Comparison of ENCODE assay signal across 8 mouse cellular contexts in the genomic region with DNA sequence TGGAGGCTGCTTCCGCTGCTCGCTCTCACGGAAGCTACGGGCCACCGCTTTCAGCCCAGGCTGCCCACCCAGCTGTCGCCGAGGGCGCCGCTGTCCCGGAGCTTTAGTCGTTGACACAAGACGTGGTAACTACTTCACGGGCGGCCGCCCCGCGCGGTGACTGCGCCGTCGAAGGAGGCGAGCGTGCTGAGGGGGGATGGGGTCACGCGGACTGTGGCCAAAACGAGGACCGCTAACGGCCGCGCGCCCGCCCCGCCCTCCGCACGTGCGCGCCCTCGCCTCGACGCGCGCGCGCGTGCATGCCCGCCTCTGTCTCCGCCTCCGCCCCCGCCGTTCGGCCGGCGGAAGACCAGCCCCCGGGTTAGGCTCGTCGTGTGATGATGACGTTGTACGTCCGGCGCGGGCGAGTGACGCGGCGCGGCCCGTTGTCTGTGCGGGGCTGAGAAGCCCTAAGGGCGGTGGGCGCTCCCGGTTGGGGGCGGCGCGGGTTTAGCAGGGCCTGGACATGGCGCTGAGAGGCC. TPM values are rescaled to one million over a fixed set of nuclear protein-coding genes. Genes with fewer than 3 reads are reported as not detected.
DNase-seq lines count a peak whose midpoint lies in the region; ATAC-seq and TF ChIP-seq lines count a peak whose summit lies in the region.

A gene (minus strand): TSS at position 234 of the 521 bp plus-strand sequence.
A gene (plus strand): TSS at position 367 of the 521 bp plus-strand sequence.

- in situ Hi-C loops in ES-E14 (cut with MboI; ENCODE audit: low sequenced_read_pairs in 2 of 2, unreplicated experiment in 2 of 2), result loop anchor here in 1 of 2 experiments (10.0 kb wide), 1 partner anchor 64 kb away; no protein-coding TSS in a partner anchor

- peak within 1 kb of the TSS; percentile 92 for H3K4me2 ChIP-seq in forebrain, embryonic 14.5 days (ENCODE audit: low read length)
- H3K4me2 ChIP-seq in liver, postnatal 0 days (ENCODE audit: low read depth, low read length), result peak within 1 kb of the TSS; percentile 84
- peak within 1 kb of the TSS; percentile 91 for H3K4me2 ChIP-seq in neural tube, embryonic 13.5 days

- peaks cover 27% of the 10 kb centered on the region for H3K36me3 ChIP-seq in ES-E14 (ENCODE audit: control insufficient read depth, insufficient read depth, low read length, poor library complexity, severe bottlenecking)
- H3K36me3 ChIP-seq in forebrain, embryonic 14.5 days (ENCODE audit: control insufficient read depth, insufficient read depth, low read length), result peaks cover 34% of the 10 kb centered on the region
- H3K36me3 ChIP-seq in liver, postnatal 0 days (replicated peaks; ENCODE audit: insufficient read depth, low read length), result peaks cover 28% of the 10 kb centered on the region
- H3K36me3 ChIP-seq in neural tube, embryonic 13.5 days, result peaks cover 36% of the 10 kb centered on the region

- DNase-seq in ES-E14 (ENCODE audit: low read depth, low spot score), result peak; percentile 83
- DNase-seq in cerebellum, adult 11 months, result peak; percentile 95
- DNase-seq in forebrain, embryonic 14.5 days (ENCODE audit: low spot score), result peak; percentile 96
- DNase-seq in heart, postnatal 14 days, result peak; percentile 97 to 99
- peak; percentile 95 for DNase-seq in layer of hippocampus, adult 11-12 months (ENCODE audit: low spot score)
- peak; percentile 98 for DNase-seq in liver, postnatal 0 days
- peak; percentile 79 for DNase-seq in telencephalon, adult 2 months (ENCODE audit: low read depth, low spot score)

- peak within 1 kb of the TSS; percentile 91 for H3K9ac ChIP-seq in ES-E14 (ENCODE audit: insufficient read depth, low read depth, low read length, poor library complexity, severe bottlenecking)
- H3K9ac ChIP-seq in forebrain, embryonic 14.5 days (ENCODE audit: low read length), result peak within 1 kb of the TSS; percentile 99
- peak within 1 kb of the TSS; percentile 96 for H3K9ac ChIP-seq in liver, postnatal 0 days (replicated peaks)
- peak within 1 kb of the TSS; percentile 97 for H3K9ac ChIP-seq in neural tube, embryonic 13.5 days

- under 1% methylated on average over 75 of the region's 75 CpGs for WGBS in forebrain, embryonic 14.5 days
- 3% methylated on average over 75 of the region's 75 CpGs for WGBS in liver, postnatal 0 days (ENCODE audit: insufficient replicate concordance)
- under 1% methylated on average over 75 of the region's 75 CpGs for WGBS in neural tube, embryonic 13.5 days

- H3K4me1 ChIP-seq in ES-E14 (ENCODE audit: control insufficient read depth in 2 of 2, insufficient read depth in 2 of 2, low read length in 2 of 2, poor library complexity in 1 of 2), result no peaks in the 10 kb centered on the region; a peak in 1 of 4 replicates
- H3K4me1 ChIP-seq in forebrain, embryonic 14.5 days (ENCODE audit: control insufficient read depth, insufficient read depth, low read length), result peaks cover 8% of the 10 kb centered on the region
- peaks cover 14% of the 10 kb centered on the region; the same call in 1 of the 2 replicates for H3K4me1 ChIP-seq in liver, postnatal 0 days (ENCODE audit: insufficient read depth)
- peaks cover 23% of the 10 kb centered on the region for H3K4me1 ChIP-seq in neural tube, embryonic 13.5 days (replicated peaks)

- ATAC-seq in forebrain, embryonic 14.5 days, result peak; percentile 95
- ATAC-seq in liver, postnatal 0 days, result peak; percentile 95
- peak; percentile 91 for ATAC-seq in neural tube, embryonic 13.5 days (ENCODE audit: low read depth)

- intact Hi-C loops in heart, postnatal 14 days (cut with DNase I), result loop anchor here (5.0 kb wide), 1 partner anchor 34 kb away; a partner anchor contains a TSS

- no peak for TF ChIP-seq EP300 in liver, postnatal 0 days (IDR thresholded peaks at IDR 0.05; ENCODE audit: low read depth)

- peak within 1 kb of the TSS; percentile 7; the same call in 1 of the 2 replicates for H3K27ac ChIP-seq in ES-E14 (ENCODE audit: insufficient read depth, low read depth, low read length, poor library complexity, severe bottlenecking)
- peak within 1 kb of the TSS; percentile 88 for H3K27ac ChIP-seq in forebrain, embryonic 14.5 days (ENCODE audit: low read depth, low read length)
- peak within 1 kb of the TSS; percentile 94 for H3K27ac ChIP-seq in liver, postnatal 0 days (ENCODE audit: low read depth)
- peak within 1 kb of the TSS; percentile 95 for H3K27ac ChIP-seq in neural tube, embryonic 13.5 days (replicated peaks)

- no peaks in the 10 kb centered on the region for H3K27me3 ChIP-seq in forebrain, embryonic 14.5 days (replicated peaks; ENCODE audit: control insufficient read depth, insufficient read depth, low read length)
- H3K27me3 ChIP-seq in liver, postnatal 0 days (ENCODE audit: insufficient read depth, low read length), result no peaks in the 10 kb centered on the region
- no peaks in the 10 kb centered on the region for H3K27me3 ChIP-seq in neural tube, embryonic 13.5 days

- H3K4me3 ChIP-seq in ES-E14 (ENCODE audit: insufficient read depth in 1 of 2, low read depth in 1 of 2, low read length in 2 of 2, poor library complexity in 1 of 2, severe bottlenecking in 1 of 2), result peak within 1 kb of the TSS; percentile 78 to 92
- H3K4me3 ChIP-seq in forebrain, embryonic 14.5 days (ENCODE audit: low read depth, low read length), result peak within 1 kb of the TSS; percentile 97
- H3K4me3 ChIP-seq in liver, postnatal 0 days (ENCODE audit: low read depth, low read length), result peak within 1 kb of the TSS; percentile 89
- peak within 1 kb of the TSS; percentile 98 for H3K4me3 ChIP-seq in neural tube, embryonic 13.5 days

- TF ChIP-seq CTCF in liver, postnatal 0 days (IDR thresholded peaks at IDR 0.05; ENCODE audit: low read depth), result peak; percentile 15

- H3K9me3 ChIP-seq in ES-E14 (ENCODE audit: control insufficient read depth, insufficient read depth, low read depth, low read length), result no peaks in the 10 kb centered on the region
- H3K9me3 ChIP-seq in forebrain, embryonic 14.5 days (replicated peaks; ENCODE audit: control insufficient read depth, low read length), result no peaks in the 10 kb centered on the region
- no peaks in the 10 kb centered on the region for H3K9me3 ChIP-seq in liver, postnatal 0 days (ENCODE audit: low read length)
- H3K9me3 ChIP-seq in neural tube, embryonic 13.5 days, result no peaks in the 10 kb centered on the region

TF ChIP-seq in ES-E14, 5 proteins besides CTCF, POLR2A, EP300 and RAD21:
- no peak for TF ChIP-seq ZNF384 (IDR thresholded peaks at IDR 0.05; ENCODE audit: low read depth, low read length)
- TF ChIP-seq MAFK (IDR thresholded peaks at IDR 0.05; ENCODE audit: insufficient read depth, low read depth, low read length), result no peak
- TF ChIP-seq HCFC1 (IDR thresholded peaks at IDR 0.05; ENCODE audit: borderline replicate concordance, insufficient read depth, low read length), result peak; percentile 80
- no peak for TF ChIP-seq ZC3H11A (IDR thresholded peaks at IDR 0.05; ENCODE audit: borderline replicate concordance, low read depth, low read length)
- TF ChIP-seq CHD2 (IDR thresholded peaks at IDR 0.05; ENCODE audit: low read depth, low read length), result no peak

RNA-seq across cellular contexts. Expression of the first gene that starts in this region (rescaled TPM):
- total RNA-seq in ES-E14 (2012; rRNA removed), result 4.8 and 5.3 TPM in 2 replicates
- 11.6 and 13.2 TPM in 2 replicates for polyA plus RNA-seq in forebrain, embryonic 14.5 days (2014; fragmentation: Nextera tagmentation; extraction: Ambion mirVana)
- 1 to 10 TPM; 4.3 to 4.6 TPM for total RNA-seq in heart, postnatal 14 days (2021)
- 7.3 and 8.3 TPM in 2 replicates for polyA plus RNA-seq in liver, postnatal 0 days (2015; fragmentation: Nextera tagmentation; extraction: Ambion mirVana)
- 12.2 and 13.2 TPM in 2 replicates for polyA plus RNA-seq in neural tube, embryonic 13.5 days (2015; fragmentation: Nextera tagmentation; extraction: Ambion mirVana)

RNA-seq across cellular contexts. Expression of the second gene that starts in this region (rescaled TPM):
- 77.8 and 83.4 TPM in 2 replicates for total RNA-seq in ES-E14 (2012; rRNA removed)
- polyA plus RNA-seq in forebrain, embryonic 14.5 days (2014; fragmentation: Nextera tagmentation; extraction: Ambion mirVana), result 93.9 and 105 TPM in 2 replicates
- total RNA-seq in heart, postnatal 14 days (2021), result 10 to 100 TPM; 47.3 to 47.5 TPM
- 16.3 and 19.8 TPM in 2 replicates for polyA plus RNA-seq in liver, postnatal 0 days (2015; fragmentation: Nextera tagmentation; extraction: Ambion mirVana)
- polyA plus RNA-seq in neural tube, embryonic 13.5 days (2015; fragmentation: Nextera tagmentation; extraction: Ambion mirVana), result 95.9 and 97.2 TPM in 2 replicates

Comparison
In these comparisons a context has a peak if more than half of its experiments do, and no peak if none do; other contexts are left out.
1. Peak in every context shown above with its lines: DNase-seq, ATAC-seq, H3K4me3 ChIP-seq and H3K27ac ChIP-seq.
2. H3K27ac ChIP-seq: peak in every context shown above with its lines; median percentile 95 in neural tube, embryonic 13.5 days; 94 in liver, postnatal 0 days; 88 in forebrain, embryonic 14.5 days; 7 in ES-E14.